Mouse (Mus musculus) hindbrain, postnatal 0 days (tissue): ENCODE results near the gene Ninj2. TPM values are rescaled to one million over a fixed set of nuclear protein-coding genes. Genes with fewer than 3 reads are reported as not detected.

ENCODE experiments used
- ATAC-seq: fragments of 200-750 bp; cut with Nextera tagmentation; 2 replicates; pipeline ENCODE4 v1.8.0; 2017; ENCODE audit warnings: mild to moderate bottlenecking, moderate TSS enrichment, moderate library complexity
- DNase-seq: peaks from one replicate; pipeline ENCODE4 v3.0.0-alpha.2; 2015; ENCODE audit warnings: low spot score
- H3K27ac ChIP-seq: fragments of 300-500 bp; sonication (generic); 2 replicates; pipeline ENCODE4 v1.5.1; 2014; ENCODE audit warnings: mild to moderate bottlenecking
- H3K27me3 ChIP-seq: fragments of 300-500 bp; sonication (generic); 2 replicates; pipeline ENCODE4 v1.6.1; 2014; ENCODE audit warnings: low read length, mixed read lengths; ENCODE audit not compliant: insufficient read depth
- H3K36me3 ChIP-seq: fragments of 300-500 bp; sonication (generic); 2 replicates; pipeline ENCODE4 v1.6.1; 2014; ENCODE audit warnings: low read length, mixed read lengths; ENCODE audit not compliant: insufficient read depth
- H3K4me1 ChIP-seq: fragments of 300-500 bp; sonication (generic); 2 replicates; pipeline ENCODE4 v1.6.1; 2014; ENCODE audit warnings: antibody characterized with exemption, low read length, mixed read lengths; ENCODE audit not compliant: insufficient read depth
- H3K4me2 ChIP-seq: fragments of 300-500 bp; sonication (generic); 2 replicates; pipeline ENCODE4 v1.6.1; 2014; ENCODE audit warnings: low read depth, mild to moderate bottlenecking, low read length, moderate library complexity, mixed read lengths
- H3K4me3 ChIP-seq: fragments of 300-500 bp; sonication (generic); 2 replicates; pipeline ENCODE4 v1.5.1; 2014; ENCODE audit warnings: low read length
- H3K9ac ChIP-seq: fragments of 300-500 bp; sonication (generic); replicated peaks from 2 replicates; pipeline ENCODE4 v1.6.1; 2014; ENCODE audit warnings: mild to moderate bottlenecking, low read length, moderate library complexity, mixed read lengths
- H3K9me3 ChIP-seq: fragments of 300-500 bp; sonication (generic); 2 replicates; pipeline ENCODE4 v1.6.1; 2016; ENCODE audit warnings: low read length, mixed read lengths
- CTCF ChIP-seq: IDR thresholded peaks from 2 replicates; pipeline ENCODE4 v1.5.1; 2016; ENCODE audit warnings: antibody characterized with exemption, control low read depth, low read depth
- WGBS: fragments of 180-500 bp; shearing (Covaris S2); extraction: QIAGEN DNeasy Blood & Tissue Kit; methylation state at CpG from one replicate; pipeline ENCODE4 v1.1.7; 2014; 5-methylcytosine and 5-hydroxymethylcytosine counted together
- polyA plus RNA-seq: library from polyadenylated mRNA; unstranded; fragments of >200 nt; fragmentation: Nextera tagmentation; extraction: Ambion mirVana; gene quantifications from 2 replicates; pipeline ENCODE4 v1.2.1, GENCODE M21; 2015
- total RNA-seq: library from RNA; depleted of rRNA; stranded (reverse); fragments of >200 nt; gene quantifications from 2 replicates; pipeline ENCODE4 v1.2.3, GENCODE M21; 2014; rRNA removed

Gene Ninj2
- not detected in 2 replicates for total RNA-seq
- not detected in 2 replicates for polyA plus RNA-seq

GRCm38 (mm10) chr6:120093100-120093499, at the start of gene Ninj2:
TSS of gene Ninj2 (plus strand) at chr6:120093350.
- Histone ChIP-seq H3K4me1 (0 out of 2 replicates have a peak, but pooled peaks cover 4% of the 10 kb centered on the region), H3K9ac (no peak within 1 kb of the TSS), H3K4me2 (no peak within 1 kb of the TSS), H3K27ac (no peak within 1 kb of the TSS), H3K27me3 (no peaks in the 10 kb centered on the region), H3K36me3 (no peaks in the 10 kb centered on the region), H3K4me3 (no peak within 1 kb of the TSS), H3K9me3 (no peaks in the 10 kb centered on the region)
- no peak for TF ChIP-seq CTCF
- ATAC-seq (no peak), DNase-seq (no peak)
- WGBS: 50% methylated on average over 11 of the region's 11 CpGs

- ATAC-seq (no peak), DNase-seq (no peak)
- no peak for TF ChIP-seq CTCF
- no peak overlapping the region for H3K9ac ChIP-seq
- H3K27ac ChIP-seq: no peak overlapping the region
- no peaks in the 10 kb centered on the region for H3K27me3 ChIP-seq
- H3K4me3 ChIP-seq: no peak overlapping the region
- H3K4me2 ChIP-seq: no peak overlapping the region
- WGBS: 38% methylated on average over 4 of the region's 4 CpGs
- H3K9me3 ChIP-seq: no peaks in the 10 kb centered on the region
- H3K36me3 ChIP-seq: no peaks in the 10 kb centered on the region
- no peaks in the 10 kb centered on the region for H3K4me1 ChIP-seq
These were observed 47.7 kb upstream of the Ninj2 start for GRCm38 (mm10) chr6:120045406-120045805.

- no peak for DNase-seq
These were observed 45.4 kb upstream of the Ninj2 start for GRCm38 (mm10) chr6:120047705-120048292.

GRCm38 (mm10) chr6:120054412-120054811, 38.7 kb upstream of the Ninj2 start:
- H3K9me3 ChIP-seq: no peaks in the 10 kb centered on the region
- H3K27me3 ChIP-seq: no peaks in the 10 kb centered on the region
- ATAC-seq (no peak), DNase-seq (no peak)
- H3K4me1 ChIP-seq: no peaks in the 10 kb centered on the region
- H3K36me3 ChIP-seq: no peaks in the 10 kb centered on the region
- H3K27ac ChIP-seq: no peak overlapping the region
- H3K9ac ChIP-seq: no peak overlapping the region
- no peak overlapping the region for H3K4me3 ChIP-seq
- no peak for TF ChIP-seq CTCF
- WGBS: 88% methylated on average over 6 of the region's 6 CpGs
- H3K4me2 ChIP-seq: no peak overlapping the region

More at GRCm38 (mm10) chr6:120047705-120048292, 45.4 kb upstream of the Ninj2 start:
- H3K27ac ChIP-seq: no peak overlapping the region
- H3K4me1 ChIP-seq: no peaks in the 10 kb centered on the region
- no peak for TF ChIP-seq CTCF
- no peaks in the 10 kb centered on the region for H3K36me3 ChIP-seq
- H3K9me3 ChIP-seq: no peaks in the 10 kb centered on the region
- no peak overlapping the region for H3K9ac ChIP-seq
- ATAC-seq: no peak
- no peak overlapping the region for H3K4me3 ChIP-seq
- no peaks in the 10 kb centered on the region for H3K27me3 ChIP-seq
- no peak overlapping the region for H3K4me2 ChIP-seq
- 84% methylated on average over 7 of the region's 7 CpGs for WGBS

- Histone ChIP-seq H3K9ac (no peak overlapping the region), H3K27ac (no peak overlapping the region), H3K9me3 (no peaks in the 10 kb centered on the region), H3K36me3 (no peaks in the 10 kb centered on the region), H3K4me3 (no peak overlapping the region), H3K4me1 (no peaks in the 10 kb centered on the region), H3K4me2 (no peak overlapping the region), H3K27me3 (no peaks in the 10 kb centered on the region)
- ATAC-seq (no peak), DNase-seq (peak; percentile 24)
- 69% methylated on average over 2 of the region's 2 CpGs for WGBS
- no peak for TF ChIP-seq CTCF
These were observed 37.2 kb upstream of the Ninj2 start for GRCm38 (mm10) chr6:120055666-120056540.

GRCm38 (mm10) chr6:120062934-120063333, 30.2 kb upstream of the Ninj2 start:
- H3K4me3 ChIP-seq: no peak overlapping the region
- no peaks in the 10 kb centered on the region for H3K9me3 ChIP-seq
- no peak for ATAC-seq
- no peak overlapping the region for H3K9ac ChIP-seq
- no peak overlapping the region for H3K27ac ChIP-seq
- no peaks in the 10 kb centered on the region for H3K27me3 ChIP-seq
- H3K36me3 ChIP-seq: no peaks in the 10 kb centered on the region
- no peak for DNase-seq
- WGBS: 69% methylated on average over 5 of the region's 5 CpGs
- H3K4me2 ChIP-seq: no peak overlapping the region
- TF ChIP-seq CTCF: no peak
- no peaks in the 10 kb centered on the region for H3K4me1 ChIP-seq
